Mouse (Mus musculus) ES-Bruce4 (cell line): ENCODE data around the gene 1700012B07Rik. TPM values are rescaled to one million over a fixed set of nuclear protein-coding genes. Genes with fewer than 3 reads are reported as not detected.

Source experiments
- H3K27ac ChIP-seq: 2 replicates; pipeline ENCODE4 v1.5.1; 2012; ENCODE audit warnings: low read length, inconsistent platforms; ENCODE audit not compliant: insufficient read depth
- H3K27me3 ChIP-seq: 2 replicates; pipeline ENCODE4 v1.6.1; 2012; ENCODE audit warnings: mild to moderate bottlenecking, low read length, inconsistent platforms; ENCODE audit not compliant: control insufficient read depth, poor library complexity, insufficient read depth, severe bottlenecking
- H3K36me3 ChIP-seq: 2 replicates; pipeline ENCODE4 v1.6.1; 2012; ENCODE audit warnings: inconsistent platforms, mild to moderate bottlenecking, low read length, moderate library complexity; ENCODE audit not compliant: control insufficient read depth, poor library complexity, insufficient read depth, severe bottlenecking
- H3K4me1 ChIP-seq: one replicate; pipeline ENCODE4 v1.8.1; 2011; ENCODE audit warnings: low read length; ENCODE audit not compliant: control insufficient read depth, insufficient read depth
- H3K4me3 ChIP-seq: 2 replicates; pipeline ENCODE4 v1.5.1; 2011; ENCODE audit warnings: low read depth, mild to moderate bottlenecking, low read length
- H3K9ac ChIP-seq: 2 replicates; pipeline ENCODE4 v1.6.1; 2012; ENCODE audit warnings: low read depth, mild to moderate bottlenecking, inconsistent platforms; ENCODE audit not compliant: poor library complexity, severe bottlenecking
- H3K9me3 ChIP-seq: replicated peaks from 2 replicates; pipeline ENCODE4 v1.6.1; 2012; ENCODE audit warnings: mild to moderate bottlenecking, low read length, inconsistent platforms; ENCODE audit not compliant: control insufficient read depth, poor library complexity, insufficient read depth, severe bottlenecking
- CTCF ChIP-seq: IDR thresholded peaks from one replicate; pipeline ENCODE4 v1.8.1; 2011; ENCODE audit warnings: low read depth, low read length
- EP300 ChIP-seq: IDR thresholded peaks from 2 replicates; pipeline ENCODE4 v1.6.1; 2011; ENCODE audit warnings: low read depth, low read length; ENCODE audit not compliant: insufficient read depth
- POLR2A ChIP-seq: IDR thresholded peaks from one replicate; pipeline ENCODE4 v1.8.1; 2011; ENCODE audit warnings: low read length; ENCODE audit not compliant: insufficient read depth
- polyA plus RNA-seq: library from polyadenylated mRNA; stranded (reverse); fragments of >200 nt; gene quantifications from 2 replicates; pipeline ENCODE4 v1.2.4, GENCODE M21; 2011; ENCODE audit warnings: low read depth; ENCODE audit not compliant: missing spikeins, insufficient read depth, insufficient read length

The 1700012B07Rik gene
- polyA plus RNA-seq, 1 experiment = not detected

DNA sequence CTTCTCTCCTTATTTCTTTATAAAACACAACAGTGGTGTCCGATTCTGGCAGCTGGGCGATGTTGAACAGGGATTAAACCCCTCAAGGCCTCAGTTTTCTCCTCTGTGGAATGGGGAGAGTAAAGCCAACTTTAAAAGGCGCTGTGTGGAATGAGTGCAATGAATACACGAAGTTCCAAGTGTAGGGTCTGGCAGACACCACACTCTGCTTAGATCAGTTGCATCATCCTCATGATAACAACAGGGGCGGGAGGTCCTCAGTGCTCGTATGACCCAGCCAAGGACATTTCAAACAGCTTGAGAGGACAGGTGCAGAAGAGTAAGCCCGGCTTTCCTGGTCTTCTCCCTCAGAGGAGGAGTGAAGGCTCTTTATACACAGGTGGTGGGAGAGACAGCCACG, 26.2 kb upstream of the 1700012B07Rik start:
- Histone ChIP-seq H3K27me3 (no peaks in the 10 kb centered on the region), H3K4me1 (no peaks in the 10 kb centered on the region), H3K36me3 (no peaks in the 10 kb centered on the region), H3K4me3 (no peak overlapping the region), H3K9me3 (no peaks in the 10 kb centered on the region), H3K27ac (no peak overlapping the region), H3K9ac (no peak overlapping the region)
- TF ChIP-seq POLR2A (no peak), CTCF (no peak), EP300 (no peak)

DNA sequence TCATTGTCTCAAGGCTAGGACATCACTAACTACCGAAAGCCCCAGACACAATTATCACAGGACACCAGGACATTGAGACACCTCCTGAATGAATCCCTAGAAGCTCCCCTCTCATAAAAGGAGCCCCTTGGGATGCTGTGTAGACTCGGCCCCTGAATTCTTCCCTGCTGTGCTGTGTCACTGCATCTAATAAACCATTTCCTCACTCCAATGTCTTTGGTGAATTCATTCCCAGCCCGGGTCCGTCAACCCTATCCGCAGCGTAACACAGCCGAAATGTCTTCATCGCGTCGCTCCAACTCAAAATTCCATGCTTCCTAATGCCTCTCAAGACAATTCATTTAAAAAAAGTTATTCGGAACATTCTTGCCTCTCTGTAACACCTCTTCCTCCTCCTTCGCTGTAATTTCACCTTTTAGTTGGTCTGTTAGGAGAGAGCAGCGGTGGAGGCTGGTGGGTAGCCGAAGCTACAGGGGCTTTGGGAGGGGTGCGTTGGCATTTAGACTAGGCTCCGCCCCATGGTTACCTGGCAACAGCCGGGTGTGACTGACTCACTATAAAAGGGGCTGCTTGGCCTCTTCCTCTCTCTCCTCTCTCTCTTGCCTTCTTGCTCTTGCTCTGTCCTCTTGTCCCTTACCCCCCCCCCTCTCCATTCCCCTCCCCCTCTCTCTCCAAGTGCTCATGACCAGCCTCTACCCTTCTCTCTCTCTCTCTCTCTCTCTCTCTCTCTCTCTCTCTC, 25.6 kb upstream of the 1700012B07Rik start:
- Histone ChIP-seq H3K4me3 (no peak overlapping the region), H3K27me3 (no peaks in the 10 kb centered on the region), H3K4me1 (no peaks in the 10 kb centered on the region), H3K27ac (no peak overlapping the region), H3K9ac (no peak overlapping the region), H3K9me3 (no peaks in the 10 kb centered on the region), H3K36me3 (no peaks in the 10 kb centered on the region)
- TF ChIP-seq EP300 = no peak
- TF ChIP-seq CTCF = no peak
- no peak for TF ChIP-seq POLR2A

DNA sequence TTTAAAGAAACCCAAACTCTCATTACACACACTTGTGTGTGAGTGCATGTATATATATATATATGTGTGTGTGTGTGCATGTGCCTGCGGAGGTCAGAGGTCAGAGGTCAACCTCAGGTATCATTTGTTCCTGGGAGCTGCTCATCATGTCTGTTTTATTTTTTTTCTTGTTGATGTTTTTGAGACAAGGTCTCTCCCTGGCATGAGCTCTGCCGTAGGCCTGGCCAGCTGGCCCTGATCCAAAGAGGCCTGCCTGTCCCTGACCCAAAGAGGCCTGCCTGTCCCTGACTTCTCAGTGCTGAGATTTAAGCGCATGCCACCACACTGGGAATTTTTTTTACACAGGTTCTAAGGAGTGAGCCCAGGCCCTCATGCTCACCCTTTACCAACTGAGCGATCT, 24.1 kb upstream of the 1700012B07Rik start:
- Histone ChIP-seq H3K36me3 (no peaks in the 10 kb centered on the region), H3K9ac (no peak overlapping the region), H3K27ac (no peak overlapping the region), H3K9me3 (no peaks in the 10 kb centered on the region), H3K4me3 (no peak overlapping the region), H3K4me1 (no peaks in the 10 kb centered on the region), H3K27me3 (no peaks in the 10 kb centered on the region)
- no peak for TF ChIP-seq CTCF

DNA sequence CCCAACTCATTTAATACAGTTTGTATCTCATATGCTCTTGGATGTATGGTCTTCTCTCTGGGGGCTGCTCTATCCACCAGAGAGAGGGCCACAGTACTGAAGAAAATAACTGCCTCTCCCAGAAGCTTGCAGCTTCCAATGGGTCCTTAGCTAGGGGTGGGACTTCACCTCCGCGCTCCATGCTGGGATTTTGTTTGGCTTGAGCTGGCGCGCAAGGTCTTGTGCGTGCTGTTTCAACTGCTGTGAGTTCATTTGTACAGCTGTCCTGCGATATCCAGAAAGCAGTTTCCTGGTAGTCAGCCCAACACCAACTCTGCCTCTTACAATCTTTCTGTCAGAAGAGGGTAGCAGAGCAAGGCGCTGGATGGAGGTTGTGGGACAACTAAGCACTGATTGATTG, 18.5 kb upstream of the 1700012B07Rik start:
- H3K9ac ChIP-seq = no peak overlapping the region
- no peaks in the 10 kb centered on the region for H3K9me3 ChIP-seq
- H3K4me1 ChIP-seq = no peaks in the 10 kb centered on the region
- no peak for TF ChIP-seq POLR2A
- no peak for TF ChIP-seq CTCF
- TF ChIP-seq EP300 = no peak
- H3K27ac ChIP-seq = no peak overlapping the region
- no peaks in the 10 kb centered on the region; the same call in 1 of the 2 replicates for H3K27me3 ChIP-seq
- no peak overlapping the region for H3K4me3 ChIP-seq
- no peaks in the 10 kb centered on the region for H3K36me3 ChIP-seq

DNA sequence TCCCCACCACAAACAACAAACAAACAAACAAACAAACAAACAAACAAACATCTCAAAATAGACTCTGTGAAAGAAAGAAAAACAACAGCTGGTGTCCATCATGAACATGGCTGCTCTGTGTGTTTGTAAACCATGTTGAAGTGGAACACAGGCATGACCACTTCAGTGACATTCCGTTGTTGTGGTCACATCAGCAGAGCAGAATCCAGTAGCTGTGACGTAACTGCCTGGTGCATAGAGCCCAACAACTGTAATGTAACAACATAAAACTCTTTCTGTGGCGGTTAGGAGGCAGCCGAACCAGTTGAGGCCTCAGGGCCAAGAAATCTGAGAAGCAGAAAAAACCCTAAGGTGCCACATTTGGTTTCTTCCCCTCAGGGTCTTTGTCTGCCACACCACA, 17.8 kb upstream of the 1700012B07Rik start:
- no peaks in the 10 kb centered on the region for H3K9me3 ChIP-seq
- H3K4me1 ChIP-seq = no peaks in the 10 kb centered on the region
- no peaks in the 10 kb centered on the region; the same call in 1 of the 2 replicates for H3K27me3 ChIP-seq
- no peak for TF ChIP-seq CTCF
- TF ChIP-seq POLR2A = no peak
- TF ChIP-seq EP300 = no peak
- no peak overlapping the region for H3K4me3 ChIP-seq
- H3K36me3 ChIP-seq = no peaks in the 10 kb centered on the region
- H3K9ac ChIP-seq = no peak overlapping the region
- no peak overlapping the region for H3K27ac ChIP-seq

DNA sequence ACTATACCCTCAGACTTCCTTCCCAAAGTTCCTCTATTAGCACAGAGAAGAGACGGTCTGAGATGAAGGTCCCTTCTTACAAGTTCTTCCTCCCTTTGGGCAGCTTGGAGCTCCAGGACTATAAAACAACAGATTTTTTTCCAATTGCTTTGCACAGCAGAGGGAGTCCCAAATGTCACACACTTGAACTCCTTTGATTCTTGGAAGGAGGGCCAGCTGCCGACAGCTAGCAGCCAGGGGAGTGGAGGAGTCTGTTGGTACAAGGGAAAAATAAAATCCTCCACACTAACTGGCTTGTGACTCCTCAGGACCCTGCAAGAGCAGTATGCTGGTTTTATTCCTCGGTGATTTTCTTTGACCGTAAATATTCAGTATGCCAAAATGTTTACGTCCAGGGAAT, 16.6 kb upstream of the 1700012B07Rik start:
- Histone ChIP-seq H3K36me3 (no peaks in the 10 kb centered on the region), H3K4me3 (no peak overlapping the region), H3K27me3 (no peaks in the 10 kb centered on the region; the same call in 1 of the 2 replicates), H3K9ac (no peak overlapping the region), H3K9me3 (no peaks in the 10 kb centered on the region), H3K27ac (no peak overlapping the region), H3K4me1 (no peaks in the 10 kb centered on the region)
- TF ChIP-seq POLR2A (no peak), CTCF (no peak), EP300 (no peak)
